Mouse (Mus musculus) midbrain, embryonic 12.5 days (tissue): ENCODE measurements around the gene Cdh1. TPM values are rescaled to one million over a fixed set of nuclear protein-coding genes. Genes with fewer than 3 reads are reported as not detected.
"Not testable (repeated sequence)": the region's sequence is repeated elsewhere in the genome, so short reads cannot be mapped to it uniquely, and the experiment has no call there.

Experiments
- ATAC-seq: fragments of 200-750 bp; cut with Nextera tagmentation; 2 replicates; pipeline ENCODE4 v1.8.0; 2017; ENCODE audit warnings: low read depth, moderate TSS enrichment, moderate library complexity; ENCODE audit not compliant: low FRiP score
- H3K27ac ChIP-seq: fragments of 300-500 bp; sonication (generic); replicated peaks from 2 replicates; pipeline ENCODE4 v1.5.1; 2016; ENCODE audit warnings: mild to moderate bottlenecking
- H3K27me3 ChIP-seq: fragments of 300-500 bp; sonication (generic); 2 replicates; pipeline ENCODE4 v1.6.1; 2016; ENCODE audit warnings: mild to moderate bottlenecking
- H3K36me3 ChIP-seq: fragments of 300-500 bp; sonication (generic); 2 replicates; pipeline ENCODE4 v1.6.1; 2016
- H3K4me1 ChIP-seq: fragments of 300-500 bp; sonication (generic); 2 replicates; pipeline ENCODE4 v1.6.1; 2016
- H3K4me2 ChIP-seq: fragments of 300-500 bp; sonication (generic); replicated peaks from 2 replicates; pipeline ENCODE4 v1.6.1; 2016; ENCODE audit warnings: mild to moderate bottlenecking, moderate library complexity
- H3K4me3 ChIP-seq: fragments of 300-500 bp; sonication (generic); 2 replicates; pipeline ENCODE4 v1.5.1; 2016; ENCODE audit warnings: mild to moderate bottlenecking
- H3K9ac ChIP-seq: fragments of 300-500 bp; sonication (generic); replicated peaks from 2 replicates; pipeline ENCODE4 v1.6.1; 2016; ENCODE audit warnings: mild to moderate bottlenecking, moderate library complexity
- H3K9me3 ChIP-seq: fragments of 300-500 bp; sonication (generic); 2 replicates; pipeline ENCODE4 v1.6.1; 2016; ENCODE audit warnings: mild to moderate bottlenecking
- WGBS: fragments of 180-500 bp; shearing (Covaris S2); methylation state at CpG from one replicate; pipeline ENCODE4 v1.1.7; 2016; 5-methylcytosine and 5-hydroxymethylcytosine counted together
- polyA plus RNA-seq: library from polyadenylated mRNA; unstranded; fragments of >200 nt; fragmentation: Nextera tagmentation; extraction: Ambion mirVana; gene quantifications from 2 replicates; pipeline ENCODE4 v1.2.1, GENCODE M21; 2016

Cdh1 gene
- polyA plus RNA-seq, 1 experiment from 2014 or later = 6.1 TPM

- Histone ChIP-seq H3K27me3 (peaks cover 16% of the 10 kb centered on the region), H3K4me1 (no peaks in the 10 kb centered on the region), H3K4me3 (no peak overlapping the region), H3K4me2 (no peak overlapping the region), H3K9me3 (no peaks in the 10 kb centered on the region), H3K27ac (no peak overlapping the region), H3K36me3 (no peaks in the 10 kb centered on the region), H3K9ac (no peak overlapping the region)
- no peak for ATAC-seq
- WGBS = 82% methylated on average over 4 of the region's 4 CpGs
Measured at GRCm38 (mm10) chr8:106574283-106574682, 28.9 kb upstream of the Cdh1 start.

GRCm38 (mm10) chr8:106576849-106577555 is 26.1 kb upstream of the Cdh1 start:
- no peak overlapping the region for H3K9ac ChIP-seq
- no peak for ATAC-seq
- WGBS = 53% methylated on average over 6 of the region's 6 CpGs
- no peak overlapping the region for H3K4me3 ChIP-seq
- no peak overlapping the region for H3K27ac ChIP-seq
- H3K36me3 ChIP-seq = no peaks in the 10 kb centered on the region
- H3K4me1 ChIP-seq = no peaks in the 10 kb centered on the region
- no peaks in the 10 kb centered on the region for H3K9me3 ChIP-seq
- no peak overlapping the region for H3K4me2 ChIP-seq
- H3K27me3 ChIP-seq = peaks cover 6% of the 10 kb centered on the region; the same call in 1 of the 2 replicates

GRCm38 (mm10) chr8:106579510-106579909 is 23.6 kb upstream of the Cdh1 start:
- H3K27me3 ChIP-seq = peaks cover 2% of the 10 kb centered on the region; the same call in 1 of the 2 replicates
- no peak for ATAC-seq
- H3K4me3 ChIP-seq = no peak overlapping the region
- H3K27ac ChIP-seq = no peak overlapping the region
- H3K4me1 ChIP-seq = no peaks in the 10 kb centered on the region
- no peaks in the 10 kb centered on the region for H3K36me3 ChIP-seq
- WGBS = 64% methylated on average over 2 of the region's 2 CpGs
- H3K9ac ChIP-seq = no peak overlapping the region
- no peaks in the 10 kb centered on the region for H3K9me3 ChIP-seq
- no peak overlapping the region for H3K4me2 ChIP-seq

DNA sequence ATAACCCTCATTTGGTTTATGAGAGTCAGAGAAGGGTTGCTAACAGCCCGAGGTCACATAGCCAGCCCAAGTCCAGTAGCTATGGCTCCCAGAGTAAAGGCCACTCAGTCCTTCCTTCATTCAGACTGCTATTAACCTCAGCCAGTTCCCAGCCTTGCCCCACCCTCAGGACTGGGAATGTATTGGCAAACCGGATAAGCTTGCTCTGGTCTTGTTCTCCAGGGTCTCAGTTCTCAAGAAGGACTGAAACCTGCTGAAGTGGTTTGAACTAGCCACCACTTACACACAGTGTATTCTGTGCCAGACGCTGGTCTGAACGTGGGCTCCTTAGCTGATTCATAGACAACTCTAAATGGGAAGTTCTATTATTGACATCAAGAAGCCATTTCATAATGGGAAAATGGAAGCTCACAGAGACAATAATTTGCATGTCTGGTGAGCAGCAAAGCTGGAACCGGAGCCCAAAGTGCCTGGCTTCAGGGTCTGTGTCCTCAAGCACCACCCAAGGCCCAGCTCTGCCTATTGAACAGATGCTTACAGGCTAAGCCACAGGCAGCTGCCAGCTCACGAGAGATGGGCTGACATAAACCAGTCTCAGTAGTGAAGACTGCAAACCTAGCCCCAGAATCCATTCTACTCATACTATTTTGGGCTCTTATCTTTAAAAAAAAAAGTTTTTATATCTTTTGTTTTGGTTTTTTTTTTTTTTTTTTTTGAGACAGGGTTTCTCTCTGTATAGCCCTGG is 21.6 kb upstream of the Cdh1 start:
- Histone ChIP-seq H3K36me3 (no peaks in the 10 kb centered on the region), H3K27me3 (no peaks in the 10 kb centered on the region), H3K4me3 (no peak overlapping the region), H3K4me1 (no peaks in the 10 kb centered on the region), H3K9me3 (no peaks in the 10 kb centered on the region), H3K27ac (no peak overlapping the region), H3K4me2 (no peak overlapping the region), H3K9ac (no peak overlapping the region)
- no peak for ATAC-seq
- 79% methylated on average over 6 of the region's 6 CpGs for WGBS

- H3K4me3 ChIP-seq = no peak overlapping the region
- H3K9ac ChIP-seq = no peak overlapping the region
- ATAC-seq = no peak
- no peaks in the 10 kb centered on the region for H3K4me1 ChIP-seq
- no peak overlapping the region for H3K4me2 ChIP-seq
- WGBS = 81% methylated on average over 11 of the region's 11 CpGs
- H3K9me3 ChIP-seq = no peaks in the 10 kb centered on the region
- no peaks in the 10 kb centered on the region for H3K27me3 ChIP-seq
- H3K36me3 ChIP-seq = no peaks in the 10 kb centered on the region
- no peak overlapping the region for H3K27ac ChIP-seq
Measured at GRCm38 (mm10) chr8:106584942-106585670, 18.0 kb upstream of the Cdh1 start.

DNA sequence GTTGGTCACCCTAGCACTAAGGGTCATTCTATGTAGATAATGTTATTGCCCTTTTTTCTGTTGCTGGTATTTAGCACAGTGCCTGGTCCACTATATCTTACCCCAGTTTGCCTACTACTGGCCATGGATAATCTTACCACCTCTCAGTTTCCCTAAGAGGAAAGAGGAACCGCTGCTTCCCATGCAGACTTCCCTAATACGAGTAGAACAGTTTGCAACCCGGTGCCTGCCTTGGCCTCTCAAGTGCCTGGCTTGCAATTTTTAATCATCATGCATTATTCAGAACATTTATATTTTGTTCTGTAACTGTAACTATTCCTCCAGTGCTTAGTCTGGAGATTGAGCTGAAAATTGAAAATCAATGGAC is 17.5 kb upstream of the Cdh1 start:
- ATAC-seq = no peak

GRCm38 (mm10) chr8:106586896-106587295 is 16.3 kb upstream of the Cdh1 start:
- Histone ChIP-seq H3K27ac (no peak overlapping the region), H3K9ac (no peak overlapping the region), H3K9me3 (no peaks in the 10 kb centered on the region), H3K27me3 (no peaks in the 10 kb centered on the region), H3K4me3 (no peak overlapping the region), H3K36me3 (no peaks in the 10 kb centered on the region), H3K4me1 (no peaks in the 10 kb centered on the region), H3K4me2 (no peak overlapping the region)
- 82% methylated on average over 8 of the region's 8 CpGs for WGBS
- no peak for ATAC-seq

More for the DNA sequence above, 17.5 kb upstream of the Cdh1 start:
- Histone ChIP-seq H3K27ac (no peak overlapping the region), H3K4me2 (no peak overlapping the region), H3K36me3 (no peaks in the 10 kb centered on the region), H3K4me3 (no peak overlapping the region), H3K9me3 (no peaks in the 10 kb centered on the region), H3K9ac (no peak overlapping the region), H3K4me1 (no peaks in the 10 kb centered on the region), H3K27me3 (no peaks in the 10 kb centered on the region)
- WGBS = 92% methylated on average over 3 of the region's 3 CpGs

DNA sequence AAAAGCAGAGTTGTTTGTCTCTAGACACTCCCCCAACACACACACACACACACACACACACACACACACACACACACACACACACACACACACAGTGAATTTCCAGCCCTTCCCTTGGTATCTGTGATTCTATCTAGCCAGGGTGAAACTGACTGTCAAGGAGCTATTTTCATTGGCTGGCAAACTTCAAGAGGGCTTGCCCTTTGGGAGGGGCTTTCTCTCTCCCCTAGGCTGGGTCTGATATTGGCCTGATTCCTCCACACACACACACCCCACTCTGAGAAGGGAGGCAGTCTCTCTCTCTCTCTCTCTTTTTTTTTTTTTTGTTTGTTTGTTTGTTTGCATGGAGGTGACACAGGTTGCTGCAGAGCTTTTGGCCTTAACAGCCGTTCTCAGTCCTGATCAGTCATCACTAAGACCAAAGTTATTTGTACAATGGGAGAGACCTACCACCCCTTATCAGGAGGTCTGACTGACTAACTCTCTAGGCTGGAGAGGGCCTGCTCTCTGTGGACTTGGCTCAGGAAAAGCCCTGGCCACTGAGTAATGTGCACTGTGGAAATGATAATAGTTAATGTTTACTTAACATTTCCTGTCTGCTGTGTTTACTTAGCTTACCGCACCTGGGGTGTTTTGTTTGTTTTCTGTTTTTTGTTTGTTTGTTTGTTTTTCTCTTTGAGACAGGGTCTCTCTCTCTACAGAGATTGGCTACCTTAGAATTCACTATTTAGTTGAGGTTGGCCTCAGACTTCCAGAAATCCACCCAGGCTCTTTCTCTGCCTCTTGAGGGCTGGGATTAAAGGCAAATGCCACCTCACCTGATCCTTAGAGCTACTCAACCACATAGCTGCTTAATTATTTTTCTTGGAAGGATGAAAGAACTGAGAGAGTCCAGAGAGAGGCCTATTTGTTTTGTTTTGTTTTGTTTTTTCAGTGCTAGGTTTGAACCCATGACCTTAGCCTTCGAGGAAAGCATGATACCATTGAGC is 14.4 kb upstream of the Cdh1 start:
- Histone ChIP-seq H3K4me3 (no peak overlapping the region), H3K36me3 (no peaks in the 10 kb centered on the region), H3K27me3 (no peaks in the 10 kb centered on the region), H3K4me2 (no peak overlapping the region), H3K4me1 (no peaks in the 10 kb centered on the region), H3K9ac (no peak overlapping the region), H3K27ac (no peak overlapping the region), H3K9me3 (no peaks in the 10 kb centered on the region)
- 64% methylated on average over 3 of the region's 3 CpGs for WGBS
- no peak for ATAC-seq

- ATAC-seq = no peak
- H3K9ac ChIP-seq = no peak overlapping the region
Measured at GRCm38 (mm10) chr8:106592458-106592857, 10.7 kb upstream of the Cdh1 start.

DNA sequence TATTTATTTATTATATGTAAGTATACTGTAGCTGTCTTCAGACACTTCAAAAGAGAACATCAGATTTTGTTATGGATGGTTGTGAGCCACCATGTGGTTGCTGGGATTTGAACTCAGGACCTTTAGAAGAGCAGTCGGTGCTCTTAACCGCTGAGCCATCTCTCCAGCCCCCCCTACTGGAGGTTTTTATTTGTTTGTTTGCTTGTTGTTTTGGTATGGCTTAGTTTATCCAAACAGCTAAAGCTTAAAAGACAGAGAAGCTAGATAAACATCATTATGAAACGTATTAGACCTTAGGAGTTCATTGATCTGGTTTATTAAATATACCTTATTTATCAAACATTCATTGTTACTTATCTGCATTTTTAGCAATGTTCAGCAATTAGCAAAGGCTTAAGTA is 7.5 kb upstream of the Cdh1 start:
- H3K4me3 ChIP-seq, H3K27ac ChIP-seq, H3K36me3 ChIP-seq, H3K9ac ChIP-seq, H3K27me3 ChIP-seq, H3K4me2 ChIP-seq, H3K9me3 ChIP-seq, ATAC-seq: not testable (repeated sequence)
- peaks cover 12% of the 10 kb centered on the region for H3K4me1 ChIP-seq
- 95% methylated on average over 3 of the region's 3 CpGs for WGBS

More at GRCm38 (mm10) chr8:106592458-106592857, 10.7 kb upstream of the Cdh1 start:
- H3K4me1 ChIP-seq = no peaks in the 10 kb centered on the region
- no peaks in the 10 kb centered on the region for H3K36me3 ChIP-seq
- 95% methylated on average over 1 of the region's 3 CpGs for WGBS
- H3K4me3 ChIP-seq = no peak overlapping the region
- H3K4me2 ChIP-seq = no peak overlapping the region
- no peak overlapping the region for H3K27ac ChIP-seq
- H3K9me3 ChIP-seq = no peaks in the 10 kb centered on the region
- H3K27me3 ChIP-seq = no peaks in the 10 kb centered on the region

GRCm38 (mm10) chr8:106597067-106597466 is 6.1 kb upstream of the Cdh1 start:
- WGBS = 97% methylated on average over 5 of the region's 5 CpGs
- Histone ChIP-seq H3K9me3 (no peaks in the 10 kb centered on the region), H3K9ac (no peak overlapping the region), H3K27ac (no peak overlapping the region), H3K4me2 (no peak overlapping the region), H3K4me3 (no peak overlapping the region), H3K27me3 (peaks cover 12% of the 10 kb centered on the region), H3K4me1 (peaks cover 12% of the 10 kb centered on the region), H3K36me3 (no peaks in the 10 kb centered on the region)
- no peak for ATAC-seq
